In the genomic region with DNA sequence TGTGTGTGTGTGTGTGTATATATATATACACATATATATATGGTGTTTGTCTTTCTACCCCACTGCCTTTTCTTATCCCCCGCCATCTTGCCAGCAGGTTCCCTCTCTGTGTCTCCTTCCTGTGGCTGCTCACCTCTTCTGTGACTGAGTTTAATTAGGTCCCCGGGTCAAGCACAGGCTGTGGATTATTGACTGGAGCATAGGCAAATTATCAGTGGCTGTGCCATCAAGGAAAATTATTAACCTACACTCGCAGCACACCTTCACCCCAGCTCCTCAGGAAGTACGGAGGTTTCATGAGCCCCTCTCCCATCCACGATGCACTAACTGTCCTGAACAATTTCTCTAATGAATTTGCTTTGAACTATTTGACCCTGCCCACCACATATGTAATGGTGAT, we compare ENCODE assay signal across 22 mouse cellular contexts.
"Had no signal": no experiment of that assay in that cellular context is flagged by ENCODE, and none has a peak within 500 bp of the region (broad histone marks: within the 10 kb centered on the region; RNA-seq: fewer than 3 reads in every experiment).

No protein-coding gene starts in this region.

- H3K27ac ChIP-seq: layer of hippocampus, adult 2 months; limb, embryonic 10.5 days; limb, embryonic 13.5 days; liver, embryonic 12.5 days; liver, embryonic 15.5 days; lung, embryonic 15.5 days; midbrain, embryonic 10.5 days; midbrain, embryonic 13.5 days; neural tube, embryonic 13.5 days; stomach, embryonic 15.5 days had no signal

- H3K4me1 ChIP-seq: limb, embryonic 13.5 days; liver, embryonic 12.5 days; liver, embryonic 15.5 days had no signal

- DNase-seq: layer of hippocampus, adult 9-11 months; liver; lung, adult 18-20 months; lung, postnatal 10 days; lung, postnatal 36 days; retina, postnatal 1 day; right cerebral cortex, postnatal 25 days; spleen, adult 18-20 months; thymus, postnatal 25 days had no signal

- H3K4me2 ChIP-seq: limb, embryonic 13.5 days; liver, embryonic 12.5 days; liver, embryonic 15.5 days; lung, embryonic 15.5 days; midbrain, embryonic 13.5 days; neural tube, embryonic 13.5 days; stomach, embryonic 15.5 days had no signal

- H3K27me3 ChIP-seq: limb, embryonic 13.5 days; liver, embryonic 12.5 days; liver, embryonic 15.5 days; lung, embryonic 15.5 days; megakaryocyte, embryonic 14.5 days; midbrain, embryonic 13.5 days; neural tube, embryonic 13.5 days; stomach, embryonic 15.5 days had no signal

- H3K9me3 ChIP-seq: limb, embryonic 10.5 days; limb, embryonic 13.5 days; liver, embryonic 12.5 days; liver, embryonic 15.5 days; lung, embryonic 15.5 days; megakaryocyte, embryonic 14.5 days; midbrain, embryonic 10.5 days; midbrain, embryonic 13.5 days; neural tube, embryonic 13.5 days; stomach, embryonic 15.5 days had no signal

- H3K4me3 ChIP-seq: layer of hippocampus, adult 2 months; limb, embryonic 10.5 days; limb, embryonic 13.5 days; liver, embryonic 12.5 days; liver, embryonic 15.5 days; lung, embryonic 15.5 days; megakaryocyte, embryonic 14.5 days; midbrain, embryonic 10.5 days; midbrain, embryonic 13.5 days; myocyte; neural tube, embryonic 13.5 days; stomach, embryonic 15.5 days had no signal

- H3K9ac ChIP-seq: limb, embryonic 13.5 days; liver, embryonic 12.5 days; liver, embryonic 15.5 days; lung, embryonic 15.5 days; midbrain, embryonic 13.5 days; neural tube, embryonic 13.5 days; stomach, embryonic 15.5 days had no signal

- H3K36me3 ChIP-seq: liver, embryonic 12.5 days; liver, embryonic 15.5 days; lung, embryonic 15.5 days; stomach, embryonic 15.5 days had no signal

- ATAC-seq: liver, embryonic 12.5 days; midbrain, embryonic 13.5 days; midbrain, embryonic 16.5 days had no signal
